Mouse (Mus musculus): ENCODE data around the gene Ano4. TPM values are rescaled to one million over a fixed set of nuclear protein-coding genes. Genes with fewer than 3 reads are reported as not detected.

Gene Ano4
- polyA plus RNA-seq, 1 experiment: not detected

- Histone ChIP-seq H3K27me3 (ENCODE audit: control insufficient read depth, insufficient read depth, insufficient read length) (no peaks in the 10 kb centered on the region), H3ac (ENCODE audit: control insufficient read depth, insufficient read length) (no peak overlapping the region)
Measured at GRCm38 (mm10) chr10:89114381-89114780, 230.2 kb downstream of the Ano4 start.

GRCm38 (mm10) chr10:89111466-89111865 is 233.1 kb downstream of the Ano4 start:
- H3ac ChIP-seq (ENCODE audit: control insufficient read depth, insufficient read length): no peak overlapping the region
- TF ChIP-seq POLR2AphosphoS2 (IDR thresholded peaks at IDR 0.05; ENCODE audit: insufficient read length, low read depth): no peak
- no peak for TF ChIP-seq TCF3 (IDR thresholded peaks at IDR 0.05; ENCODE audit: insufficient read length, low read depth)
- no peak for TF ChIP-seq POLR2A (IDR thresholded peaks at IDR 0.05; ENCODE audit: insufficient read length, low read depth)
- no peak for TF ChIP-seq SRF (IDR thresholded peaks at IDR 0.05; ENCODE audit: control insufficient read depth, insufficient read length, low read depth)
- TF ChIP-seq USF1 (IDR thresholded peaks at IDR 0.05; ENCODE audit: low read depth): no peak
- no peak for TF ChIP-seq MYOD1 (IDR thresholded peaks at IDR 0.05; ENCODE audit: control insufficient read depth in 1 of 3, insufficient read length in 2 of 3, low read depth in 2 of 3)
- TF ChIP-seq MAX (IDR thresholded peaks at IDR 0.05; ENCODE audit: low read depth): no peak
- TF ChIP-seq TCF12 (IDR thresholded peaks at IDR 0.05; ENCODE audit: insufficient read depth, poor library complexity, severe bottlenecking): no peak
- no peak for TF ChIP-seq REST (IDR thresholded peaks at IDR 0.05; ENCODE audit: insufficient read depth, insufficient read length)
- no peak for TF ChIP-seq MYOG (IDR thresholded peaks at IDR 0.05; ENCODE audit: control insufficient read depth in 1 of 3, insufficient read depth in 1 of 3, insufficient read length in 2 of 3, low read depth in 2 of 3)
- TF ChIP-seq E2F4 (IDR thresholded peaks at IDR 0.05; ENCODE audit: insufficient read depth): no peak
- TF ChIP-seq CEBPB (IDR thresholded peaks at IDR 0.05; ENCODE audit: insufficient read depth, poor library complexity, severe bottlenecking): no peak
- no peak overlapping the region for H3K4me2 ChIP-seq (ENCODE audit: low read depth)
- no peak overlapping the region for H3K4me3 ChIP-seq
- no peaks in the 10 kb centered on the region for H3K27me3 ChIP-seq (ENCODE audit: control insufficient read depth, insufficient read depth, insufficient read length)
- H3K79me2 ChIP-seq (ENCODE audit: control insufficient read depth, insufficient read depth): no peaks in the 10 kb centered on the region
- H3K36me3 ChIP-seq (ENCODE audit: control insufficient read depth, insufficient read depth): no peaks in the 10 kb centered on the region

More at GRCm38 (mm10) chr10:89114381-89114780, 230.2 kb downstream of the Ano4 start:
- H3K4me3 ChIP-seq: no peak overlapping the region
- no peak overlapping the region for H3K4me2 ChIP-seq (ENCODE audit: low read depth)
- no peaks in the 10 kb centered on the region for H3K36me3 ChIP-seq (ENCODE audit: control insufficient read depth, insufficient read depth)
- no peaks in the 10 kb centered on the region for H3K79me2 ChIP-seq (ENCODE audit: control insufficient read depth, insufficient read depth)
- TF ChIP-seq MYOD1 (IDR thresholded peaks at IDR 0.05; ENCODE audit: control insufficient read depth in 1 of 3, insufficient read length in 2 of 3, low read depth in 2 of 3): no peak

- Histone ChIP-seq H3K4me2 (ENCODE audit: low read depth) (no peak overlapping the region), H3ac (ENCODE audit: control insufficient read depth, insufficient read length) (no peak overlapping the region), H3K27me3 (ENCODE audit: control insufficient read depth, insufficient read depth, insufficient read length) (no peaks in the 10 kb centered on the region), H3K36me3 (ENCODE audit: control insufficient read depth, insufficient read depth) (no peaks in the 10 kb centered on the region), H3K79me2 (ENCODE audit: control insufficient read depth, insufficient read depth) (no peaks in the 10 kb centered on the region), H3K4me3 (no peak overlapping the region)
- TF ChIP-seq MAX (IDR thresholded peaks at IDR 0.05; ENCODE audit: low read depth) (no peak), MYOD1 (IDR thresholded peaks at IDR 0.05; ENCODE audit: control insufficient read depth in 1 of 3, insufficient read length in 2 of 3, low read depth in 2 of 3) (no peak), TCF12 (IDR thresholded peaks at IDR 0.05; ENCODE audit: insufficient read depth, poor library complexity, severe bottlenecking) (no peak), TCF3 (IDR thresholded peaks at IDR 0.05; ENCODE audit: insufficient read length, low read depth) (no peak), CEBPB (IDR thresholded peaks at IDR 0.05; ENCODE audit: insufficient read depth, poor library complexity, severe bottlenecking) (no peak), POLR2AphosphoS2 (IDR thresholded peaks at IDR 0.05; ENCODE audit: insufficient read length, low read depth) (no peak), REST (IDR thresholded peaks at IDR 0.05; ENCODE audit: insufficient read depth, insufficient read length) (no peak), USF1 (IDR thresholded peaks at IDR 0.05; ENCODE audit: low read depth) (no peak), SRF (IDR thresholded peaks at IDR 0.05; ENCODE audit: control insufficient read depth, insufficient read length, low read depth) (no peak), E2F4 (IDR thresholded peaks at IDR 0.05; ENCODE audit: insufficient read depth) (no peak)
Measured at GRCm38 (mm10) chr10:89110917-89111316, 233.6 kb downstream of the Ano4 start.

- H3K79me2 ChIP-seq (ENCODE audit: control insufficient read depth, insufficient read depth): no peaks in the 10 kb centered on the region
- no peak overlapping the region for H3K4me3 ChIP-seq
- no peak overlapping the region for H3ac ChIP-seq (ENCODE audit: control insufficient read depth, insufficient read length)
- H3K4me2 ChIP-seq (ENCODE audit: low read depth): no peak overlapping the region
- H3K36me3 ChIP-seq (ENCODE audit: control insufficient read depth, insufficient read depth): no peaks in the 10 kb centered on the region
- H3K27me3 ChIP-seq (ENCODE audit: control insufficient read depth, insufficient read depth, insufficient read length): no peaks in the 10 kb centered on the region
- no peak for TF ChIP-seq POLR2A (IDR thresholded peaks at IDR 0.05; ENCODE audit: insufficient read length, low read depth)
- no peak for TF ChIP-seq E2F4 (IDR thresholded peaks at IDR 0.05; ENCODE audit: insufficient read depth)
- no peak for TF ChIP-seq SRF (IDR thresholded peaks at IDR 0.05; ENCODE audit: control insufficient read depth, insufficient read length, low read depth)
- TF ChIP-seq MYOD1 (IDR thresholded peaks at IDR 0.05; ENCODE audit: control insufficient read depth in 1 of 3, insufficient read length in 2 of 3, low read depth in 2 of 3): no peak
- no peak for TF ChIP-seq POLR2AphosphoS2 (IDR thresholded peaks at IDR 0.05; ENCODE audit: insufficient read length, low read depth)
Measured at GRCm38 (mm10) chr10:89103594-89103993, 241.0 kb downstream of the Ano4 start.

- Histone ChIP-seq H3K27me3 (ENCODE audit: control insufficient read depth, insufficient read depth, insufficient read length) (no peaks in the 10 kb centered on the region), H3K79me2 (ENCODE audit: control insufficient read depth, insufficient read depth) (no peaks in the 10 kb centered on the region), H3K4me2 (ENCODE audit: low read depth) (no peak overlapping the region), H3ac (ENCODE audit: control insufficient read depth, insufficient read length) (no peak overlapping the region), H3K36me3 (ENCODE audit: control insufficient read depth, insufficient read depth) (no peaks in the 10 kb centered on the region), H3K4me3 (no peak overlapping the region)
- TF ChIP-seq E2F4 (IDR thresholded peaks at IDR 0.05; ENCODE audit: insufficient read depth): no peak
- no peak for TF ChIP-seq REST (IDR thresholded peaks at IDR 0.05; ENCODE audit: insufficient read depth, insufficient read length)
- TF ChIP-seq MAX (IDR thresholded peaks at IDR 0.05; ENCODE audit: low read depth): no peak
- no peak for TF ChIP-seq CEBPB (IDR thresholded peaks at IDR 0.05; ENCODE audit: insufficient read depth, poor library complexity, severe bottlenecking)
- TF ChIP-seq MYOG (IDR thresholded peaks at IDR 0.05; ENCODE audit: control insufficient read depth in 1 of 3, insufficient read depth in 1 of 3, insufficient read length in 2 of 3, low read depth in 2 of 3): no peak
- TF ChIP-seq TCF3 (IDR thresholded peaks at IDR 0.05; ENCODE audit: insufficient read length, low read depth): no peak
- TF ChIP-seq POLR2A (IDR thresholded peaks at IDR 0.05; ENCODE audit: insufficient read length, low read depth): no peak
- TF ChIP-seq MYOD1 (IDR thresholded peaks at IDR 0.05; ENCODE audit: control insufficient read depth in 1 of 3, insufficient read length in 2 of 3, low read depth in 2 of 3): no peak
Measured at GRCm38 (mm10) chr10:89102025-89102424, 242.5 kb downstream of the Ano4 start.
